Mouse (Mus musculus) thymus, adult 2 months (tissue): ENCODE results near the gene Slc43a2.

Experiments used
- CTCF ChIP-seq: fragments of 200-500 bp; IDR thresholded peaks from 2 replicates; pipeline ENCODE4 v1.5.1; 2012; ENCODE audit warnings: mild to moderate bottlenecking, control low read depth, low read length, moderate library complexity, borderline replicate concordance; ENCODE audit not compliant: control insufficient read depth, poor library complexity, insufficient read depth; ENCODE audit errors: extremely low read depth
- POLR2A ChIP-seq: fragments of 200-500 bp; IDR thresholded peaks from 2 replicates; pipeline ENCODE4 v1.6.1; 2012; ENCODE audit warnings: mild to moderate bottlenecking, low read length, control low read depth, moderate library complexity; ENCODE audit not compliant: control insufficient read depth, poor library complexity, insufficient read depth; ENCODE audit errors: extremely low read depth

GRCm38 (mm10) chr11:75513336-75513735 lies 18.2 kb upstream of the Slc43a2 start, which contains the start of gene Scarf1:
- no peak for TF ChIP-seq POLR2A
- TF ChIP-seq CTCF = no peak
